Mouse (Mus musculus) naive thymus-derived CD4-positive, alpha-beta T cell, adult 5 months (primary cell): ENCODE data around the gene Ehd4. TPM values are rescaled to one million over a fixed set of nuclear protein-coding genes. Genes with fewer than 3 reads are reported as not detected.

Experiments
- polyA plus RNA-seq: library from polyadenylated mRNA; unstranded; fragments of 100-300 nt; shearing (Covaris generic); gene quantifications from one replicate; pipeline ENCODE4 v1.2.1, GENCODE M21; 2017

Gene Ehd4
- 15.6 TPM for polyA plus RNA-seq

DNA sequence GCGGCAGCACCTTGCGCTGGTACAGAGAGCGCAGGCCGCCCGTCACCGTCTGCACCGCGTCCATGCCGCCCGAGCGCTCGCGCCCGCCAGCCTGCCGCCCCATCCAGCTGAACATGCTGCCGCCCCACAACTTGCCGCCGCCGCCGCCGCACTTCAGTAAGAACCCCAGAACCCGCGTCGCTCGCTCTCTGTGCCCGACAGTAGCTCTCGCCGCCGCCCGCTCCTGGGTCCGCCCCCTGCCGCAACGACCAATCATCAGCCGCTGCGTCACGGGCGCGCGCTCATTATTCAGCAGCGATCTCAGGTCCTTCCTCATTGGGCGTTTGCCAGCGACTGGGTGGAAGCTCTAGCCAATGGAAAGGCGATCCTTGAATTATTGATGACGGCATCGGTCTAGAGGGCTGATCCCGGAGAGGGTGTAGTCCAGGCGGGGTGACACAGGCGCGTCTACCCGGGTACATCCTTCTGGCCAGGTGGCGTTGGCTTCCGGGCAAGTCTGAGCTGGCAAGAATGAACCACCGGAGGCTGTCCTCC is at the start of gene Ehd4:
TSS of gene Ehd4 (minus strand) at position 246 of the 534 bp plus-strand sequence.

Other genes starting within 250 kb of the Ehd4 start
- gene Mapkbp1, start 181.9 kb downstream of the Ehd4 start, polyA plus RNA-seq, result 4.1 TPM
- 9.0 TPM for gene Jmjd7, start 127.1 kb downstream of the Ehd4 start, polyA plus RNA-seq
- 2.5 TPM for gene Gm28042, start 127.1 kb downstream of the Ehd4 start, polyA plus RNA-seq
- 2.0 TPM for gene Pla2g4b, start 121.2 kb downstream of the Ehd4 start, polyA plus RNA-seq
- gene Pla2g4e, start 90.7 kb upstream of the Ehd4 start, polyA plus RNA-seq, result not detected
- not detected for gene Pla2g4d, start 134.6 kb upstream of the Ehd4 start, polyA plus RNA-seq
- gene Pla2g4f, start 159.6 kb upstream of the Ehd4 start, polyA plus RNA-seq, result 0.19 TPM
- 40.7 TPM for gene Vps39, start 198.5 kb upstream of the Ehd4 start, polyA plus RNA-seq
- gene Ganc, start 249.3 kb upstream of the Ehd4 start, polyA plus RNA-seq, result 19.6 TPM
- gene Tmem87a, start 249.5 kb upstream of the Ehd4 start, polyA plus RNA-seq, result 25.7 TPM